Mouse (Mus musculus) CH12.LX (cell line): ENCODE measurements around the gene Dpep1. TPM values are rescaled to one million over a fixed set of nuclear protein-coding genes. Genes with fewer than 3 reads are reported as not detected.

Experiments
- DNase-seq: peaks from one replicate; pipeline ENCODE4 v3.0.0-alpha.2; 2013; ENCODE audit errors: extremely low read depth
- H3K27ac ChIP-seq: 2 replicates; pipeline ENCODE4 v1.5.1; 2012; ENCODE audit warnings: low read depth, mild to moderate bottlenecking, control low read depth, moderate library complexity; ENCODE audit not compliant: insufficient read depth
- H3K27me3 ChIP-seq: replicated peaks from 2 replicates; pipeline ENCODE3; 2012; ENCODE audit warnings: inconsistent platforms
- H3K36me3 ChIP-seq, 2 experiments: replicated peaks in 1 of 2; 2 replicates each; pipeline versions ENCODE3 to v1.6.1; 2012; ENCODE audit warnings: inconsistent platforms in 1 of 2, low read length in 1 of 2, mild to moderate bottlenecking in 1 of 2, mixed read lengths in 1 of 2, moderate library complexity in 1 of 2; ENCODE audit not compliant: control insufficient read depth in 1 of 2, insufficient read depth in 1 of 2
- H3K4me1 ChIP-seq, 2 experiments: 2 replicates each; pipeline ENCODE4 v1.6.1; 2012; ENCODE audit warnings: inconsistent platforms in 1 of 2, moderate library complexity in 1 of 2; ENCODE audit not compliant: insufficient read depth in 2 of 2, control insufficient read depth in 1 of 2
- H3K4me2 ChIP-seq: 2 replicates; pipeline ENCODE4 v1.6.1; 2012; ENCODE audit warnings: low read depth, mild to moderate bottlenecking, control low read depth; ENCODE audit not compliant: poor library complexity, insufficient read depth, severe bottlenecking
- H3K4me3 ChIP-seq, 3 experiments: fragments of 150-350 bp in 1 of 3; sonication (generic) in 1 of 3; replicated peaks in 1 of 3; 2 replicates each; pipeline versions ENCODE3 to v1.5.1; 2011 to 2012; ENCODE audit warnings: low read depth in 2 of 3, low read length in 2 of 3, mild to moderate bottlenecking in 2 of 3, moderate library complexity in 2 of 3, control low read depth in 1 of 3, improper control_type of control experiment in 1 of 3, inconsistent platforms in 1 of 3, mixed read lengths in 1 of 3; ENCODE audit not compliant: poor library complexity in 1 of 3
- H3K79me2 ChIP-seq: replicated peaks from 2 replicates; pipeline ENCODE4 v1.6.1; 2012; ENCODE audit warnings: mild to moderate bottlenecking, moderate library complexity; ENCODE audit not compliant: control insufficient read depth, poor library complexity, insufficient read depth, severe bottlenecking; ENCODE audit errors: extremely low read depth
- H3K9ac ChIP-seq: 2 replicates; pipeline ENCODE4 v1.6.1; 2012; ENCODE audit warnings: low read depth, mild to moderate bottlenecking, control low read depth, moderate library complexity; ENCODE audit not compliant: insufficient read depth
- H3K9me3 ChIP-seq: replicated peaks from 2 replicates; pipeline ENCODE3; 2012; ENCODE audit warnings: low read length, inconsistent platforms, mixed read lengths
- BHLHE40 ChIP-seq: IDR thresholded peaks from 2 replicates; pipeline ENCODE4 v1.6.1; 2011; ENCODE audit warnings: mild to moderate bottlenecking, low read depth, low read length, improper control_type of control experiment
- CHD1 ChIP-seq: IDR thresholded peaks from 2 replicates; pipeline ENCODE4 v1.6.1; 2012; ENCODE audit warnings: low read depth, low read length, improper control_type of control experiment, inconsistent platforms
- CTCF ChIP-seq, 2 experiments: IDR thresholded peaks in 1 of 2; conservative IDR thresholded peaks in 1 of 2; 2 replicates each; pipeline ENCODE4 v1.5.1; 2011 to 2012; ENCODE audit warnings: low read depth in 2 of 2, low read length in 2 of 2, improper control_type of control experiment in 1 of 2, inconsistent platforms in 1 of 2, mild to moderate bottlenecking in 1 of 2, moderate library complexity in 1 of 2
- E2F4 ChIP-seq: IDR thresholded peaks from 2 replicates; pipeline ENCODE4 v1.6.1; 2011; ENCODE audit warnings: low read depth, low read length, improper control_type of control experiment; ENCODE audit not compliant: insufficient replicate concordance
- ETS1 ChIP-seq: conservative IDR thresholded peaks from 2 replicates; pipeline ENCODE4 v1.6.1; 2012; ENCODE audit warnings: low read depth, mild to moderate bottlenecking, inconsistent platforms, low read length, improper control_type of control experiment, moderate library complexity
- HCFC1 ChIP-seq: IDR thresholded peaks from 2 replicates; pipeline ENCODE4 v1.6.1; 2012; ENCODE audit warnings: low read depth, mild to moderate bottlenecking, inconsistent platforms, low read length, improper control_type of control experiment
- JUND ChIP-seq: conservative IDR thresholded peaks from 2 replicates; pipeline ENCODE4 v1.6.1; 2011; ENCODE audit warnings: low read depth, low read length, improper control_type of control experiment
- MXI1 ChIP-seq: IDR thresholded peaks from 2 replicates; pipeline ENCODE4 v1.6.1; 2011; ENCODE audit warnings: mild to moderate bottlenecking, low read depth, low read length, improper control_type of control experiment
- NRF1 ChIP-seq: IDR thresholded peaks from 2 replicates; pipeline ENCODE4 v1.6.1; 2014; ENCODE audit warnings: low read depth, mild to moderate bottlenecking, inconsistent platforms, low read length, improper control_type of control experiment, moderate library complexity
- PAX5 ChIP-seq: IDR thresholded peaks from 2 replicates; pipeline ENCODE4 v1.6.1; 2012; ENCODE audit warnings: low read length, inconsistent platforms, mixed read lengths
- POLR2A ChIP-seq: IDR thresholded peaks from 2 replicates; pipeline ENCODE4 v1.6.1; 2011; ENCODE audit warnings: low read depth, mild to moderate bottlenecking, improper control_type of control experiment, low read length
- POLR2AphosphoS2 ChIP-seq: IDR thresholded peaks from 2 replicates; pipeline ENCODE4 v1.6.1; 2011; ENCODE audit warnings: low read depth, low read length, improper control_type of control experiment
- RAD21 ChIP-seq: IDR thresholded peaks from 2 replicates; pipeline ENCODE4 v1.6.1; 2011; ENCODE audit warnings: low read depth, mild to moderate bottlenecking, low read length, improper control_type of control experiment, moderate library complexity
- SMC3 ChIP-seq: IDR thresholded peaks from 2 replicates; pipeline ENCODE4 v1.6.1; 2011; ENCODE audit warnings: low read depth, low read length, improper control_type of control experiment
- UBTF ChIP-seq: IDR thresholded peaks from 2 replicates; pipeline ENCODE4 v1.6.1; 2012; ENCODE audit warnings: low read depth, mild to moderate bottlenecking, inconsistent platforms, low read length, improper control_type of control experiment, moderate library complexity
- USF1 ChIP-seq: IDR thresholded peaks from 2 replicates; pipeline ENCODE4 v1.6.1; 2014; ENCODE audit warnings: low read depth, mild to moderate bottlenecking, inconsistent platforms, low read length, improper control_type of control experiment
- USF2 ChIP-seq: conservative IDR thresholded peaks from 2 replicates; pipeline ENCODE4 v1.6.1; 2011; ENCODE audit warnings: low read depth, low read length, improper control_type of control experiment
- ZC3H11A ChIP-seq: IDR thresholded peaks from 2 replicates; pipeline ENCODE4 v1.6.1; 2012; ENCODE audit warnings: low read depth, mild to moderate bottlenecking, inconsistent platforms, low read length, improper control_type of control experiment
- ZKSCAN1 ChIP-seq: IDR thresholded peaks from 2 replicates; pipeline ENCODE4 v1.6.1; 2012; ENCODE audit warnings: low read depth, inconsistent platforms, low read length, improper control_type of control experiment, borderline replicate concordance
- ZMIZ1 ChIP-seq: IDR thresholded peaks from 2 replicates; pipeline ENCODE4 v1.6.1; 2012; ENCODE audit warnings: low read depth, mild to moderate bottlenecking, inconsistent platforms, low read length, improper control_type of control experiment
- ZNF384 ChIP-seq: IDR thresholded peaks from 2 replicates; pipeline ENCODE4 v1.6.1; 2012; ENCODE audit warnings: low read depth, low read length, improper control_type of control experiment, inconsistent platforms
- dilution Hi-C: fragments of 300-500 bp; cut with MboI; formaldehyde crosslinking; loops from 2 replicates; pipeline ENCODE4 v1.14.3; 2020; ENCODE audit warnings: low sequenced_read_pairs; ENCODE audit not compliant: extremely low pct_unique_long_range_greater_than_20kb, extremely low pct_ligation_motif_present
- in situ Hi-C: fragments of 300-500 bp; cut with MboI; formaldehyde crosslinking; loops from 3 replicates; pipeline ENCODE4 v1.14.3; 2019; ENCODE audit warnings: low sequenced_read_pairs, low pct_ligation_motif_present, low pct_unique_long_range_greater_than_20kb, mixed read lengths
- polyA plus RNA-seq: library from polyadenylated mRNA; unstranded; fragments of >175 nt; gene quantifications from 2 replicates; pipeline ENCODE4 v1.2.1, GENCODE M21; 2012; ENCODE audit warnings: low read depth; ENCODE audit not compliant: insufficient read length
- total RNA-seq, 2 experiments: library from RNA; depleted of rRNA; stranded (reverse); fragments of 300-350 nt in 1 of 2; fragments of >200 nt in 1 of 2; gene quantifications; 2 replicates each; pipeline ENCODE4 v1.2.3; 2012 to 2014

The Dpep1 gene
- total and polyA plus RNA-seq, 3 experiments = not detected

DNA sequence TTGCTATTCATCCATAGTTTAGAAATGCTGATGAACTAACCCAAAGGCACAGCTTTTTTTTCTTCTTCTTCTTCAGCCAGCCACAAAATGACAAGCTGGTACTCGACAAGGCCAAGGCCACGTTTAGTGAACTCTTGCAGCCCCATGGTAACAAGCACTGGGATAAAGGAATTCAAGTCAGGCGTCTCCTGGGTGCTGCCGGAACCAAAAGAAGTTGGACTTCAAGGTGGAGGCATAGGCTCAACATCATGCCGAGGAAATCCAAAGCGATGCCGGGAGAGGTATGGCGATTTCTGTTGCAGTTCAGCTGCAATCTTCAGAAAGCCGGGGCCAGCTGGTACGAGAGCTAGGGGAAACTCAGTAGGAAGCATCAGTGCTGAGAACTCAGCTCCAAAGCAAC is 53.4 kb downstream of the Dpep1 start:
- H3K27ac ChIP-seq = no peak overlapping the region
- H3K36me3 ChIP-seq = peaks cover 3 to 33% of the 10 kb centered on the region in 2 experiments
- H3K4me1 ChIP-seq = peaks cover 13 to 17% of the 10 kb centered on the region in 2 experiments
- H3K79me2 ChIP-seq = no peaks in the 10 kb centered on the region
- H3K9ac ChIP-seq = no peak overlapping the region
- dilution Hi-C loops = no loop called here
- no peaks in the 10 kb centered on the region for H3K27me3 ChIP-seq
- DNase-seq = no peak
- in situ Hi-C loops = no loop called here
- TF ChIP-seq UBTF = no peak
- TF ChIP-seq USF2 = no peak
- TF ChIP-seq ZC3H11A = no peak
- no peak for TF ChIP-seq ZKSCAN1
- no peak for TF ChIP-seq ZMIZ1
- TF ChIP-seq USF1 = no peak
- TF ChIP-seq, all 38 proteins: peak for 0
- no peaks in the 10 kb centered on the region for H3K9me3 ChIP-seq
- no peak overlapping the region for H3K4me2 ChIP-seq
- no peak overlapping the region for H3K4me3 ChIP-seq

DNA sequence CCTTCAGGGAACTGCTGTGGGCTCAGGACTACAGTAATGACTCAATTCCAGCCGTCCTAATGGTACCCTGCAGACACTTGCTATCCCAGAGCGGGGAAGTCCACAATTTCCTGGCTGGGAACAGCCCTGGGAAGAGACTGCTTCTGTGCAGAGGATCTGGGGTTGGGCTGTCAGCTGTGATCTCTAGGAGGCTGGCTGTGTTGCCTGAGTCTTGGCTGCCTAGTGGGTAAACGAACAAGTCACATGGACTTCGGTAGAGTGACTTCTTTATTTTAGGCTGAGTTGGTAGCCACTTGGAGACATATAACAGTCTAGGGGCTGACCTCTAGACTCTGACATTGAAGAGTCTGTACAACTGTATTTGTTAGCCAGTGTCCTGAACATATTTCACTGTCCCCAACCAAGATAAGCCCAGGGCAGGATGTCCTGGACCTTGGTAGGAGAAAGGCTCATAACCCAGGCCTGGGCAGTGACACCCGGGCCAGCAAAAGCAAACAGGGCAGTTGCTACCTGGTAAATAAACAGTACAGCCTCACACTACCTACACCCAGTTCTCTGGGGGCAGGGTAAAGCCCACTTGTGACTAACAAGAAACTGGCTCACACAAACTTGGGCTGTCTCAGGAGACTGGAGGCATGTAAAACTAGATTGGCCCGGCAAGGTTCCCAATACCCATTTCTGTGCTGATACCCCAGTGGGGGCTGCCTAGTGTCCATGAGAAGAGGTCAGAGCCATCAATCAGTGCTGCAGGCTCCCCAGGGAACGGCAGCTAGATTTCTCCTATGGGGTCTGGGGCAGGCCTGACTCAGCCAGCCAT is 56.3 kb downstream of the Dpep1 start:
- no peaks in the 10 kb centered on the region for H3K4me1 ChIP-seq
- TF ChIP-seq POLR2AphosphoS2 (no peak), E2F4 (no peak), NRF1 (no peak), ZNF384 (no peak)
- no peaks in the 10 kb centered on the region for H3K9me3 ChIP-seq
- no peak for DNase-seq
- no peak overlapping the region for H3K4me3 ChIP-seq
- no peak overlapping the region for H3K9ac ChIP-seq
- no peaks in the 10 kb centered on the region for H3K27me3 ChIP-seq
- H3K36me3 ChIP-seq = peaks cover 20 to 62% of the 10 kb centered on the region in 2 experiments
- dilution Hi-C loops (no loop called here), in situ Hi-C loops (no loop called here)
- H3K4me2 ChIP-seq = no peak overlapping the region
- no peaks in the 10 kb centered on the region for H3K79me2 ChIP-seq
- H3K27ac ChIP-seq = no peak overlapping the region

DNA sequence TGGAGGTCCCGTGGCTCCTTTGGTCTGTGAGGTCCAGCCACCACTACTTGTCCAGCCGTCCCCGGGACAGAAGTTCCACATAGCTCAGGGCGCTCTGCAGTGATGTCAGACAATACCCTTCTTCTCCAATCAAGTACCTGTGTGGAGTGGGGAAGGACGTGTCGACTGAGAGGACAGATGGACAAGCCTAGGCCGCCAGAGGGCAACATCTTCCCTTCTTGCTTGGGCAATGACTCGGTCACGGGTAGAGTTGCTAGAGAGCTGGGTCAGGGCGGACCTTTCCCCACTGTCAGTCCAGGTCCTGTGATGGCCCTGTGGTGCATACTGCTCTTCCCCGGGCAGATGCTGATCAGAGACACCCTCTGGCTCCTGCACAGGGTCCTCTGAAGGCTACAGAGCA is 57.0 kb downstream of the Dpep1 start:
- Histone ChIP-seq H3K79me2 (no peaks in the 10 kb centered on the region), H3K4me2 (no peak overlapping the region), H3K4me3 (no peak overlapping the region), H3K27ac (no peak overlapping the region), H3K9ac (no peak overlapping the region), H3K4me1 (no peaks in the 10 kb centered on the region), H3K9me3 (no peaks in the 10 kb centered on the region), H3K27me3 (no peaks in the 10 kb centered on the region), H3K36me3 (peaks cover 27 to 70% of the 10 kb centered on the region in 2 experiments)
- dilution Hi-C loops = no loop called here
- in situ Hi-C loops = no loop called here
- TF ChIP-seq POLR2A (no peak), ETS1 (no peak), PAX5 (no peak), MXI1 (no peak), SMC3 (peak; percentile 38), RAD21 (peak; percentile 25), ZC3H11A (no peak), BHLHE40 (no peak), CHD1 (no peak), USF1 (no peak), HCFC1 (no peak), ZNF384 (no peak), CTCF (conservative IDR thresholded peaks at IDR 0.05 in 1 of 2, IDR thresholded peaks at IDR 0.05 in 1 of 2; ENCODE audit: low read depth in 2 of 2, low read length in 2 of 2) (peak in 1 of 2 experiments; percentile 48; a peak in 2 of 4 replicates), JUND (no peak)
- DNase-seq = no peak
